Mouse (Mus musculus): ENCODE data around the gene Sypl. TPM values are rescaled to one million over a fixed set of nuclear protein-coding genes. Genes with fewer than 3 reads are reported as not detected.

Sypl gene
- 34.6 TPM for polyA plus RNA-seq (2017; shearing (Covaris generic))

GRCm38 (mm10) chr12:32953596-32954215 lies at the start of gene Sypl:
Gene Sypl, plus strand, starts transcription at chr12:32953891.

Other genes with a start within 250 kb of the Sypl start
- gene Nampt, start 134.3 kb upstream of the Sypl start, polyA plus RNA-seq (2017; shearing (Covaris generic)): 29.8 TPM
- 0.19 TPM for gene Cdhr3, start 139.0 kb downstream of the Sypl start, polyA plus RNA-seq (2017; shearing (Covaris generic))
- 134 TPM for gene Atxn7l1, start 193.8 kb downstream of the Sypl start, polyA plus RNA-seq (2017; shearing (Covaris generic))

All from naive thymus-derived CD4-positive, alpha-beta T cell, adult 5 months (primary cell).